Mouse (Mus musculus) heart, postnatal 0 days (tissue): ENCODE data around the gene Tmem178.

Experiments used
- CTCF ChIP-seq: IDR thresholded peaks from 2 replicates; pipeline ENCODE4 v1.5.1; 2016; ENCODE audit warnings: antibody characterized with exemption, control low read depth, low read depth
- EP300 ChIP-seq: IDR thresholded peaks from 2 replicates; pipeline ENCODE4 v1.6.1; 2016; ENCODE audit warnings: antibody characterized with exemption, low read depth

DNA sequence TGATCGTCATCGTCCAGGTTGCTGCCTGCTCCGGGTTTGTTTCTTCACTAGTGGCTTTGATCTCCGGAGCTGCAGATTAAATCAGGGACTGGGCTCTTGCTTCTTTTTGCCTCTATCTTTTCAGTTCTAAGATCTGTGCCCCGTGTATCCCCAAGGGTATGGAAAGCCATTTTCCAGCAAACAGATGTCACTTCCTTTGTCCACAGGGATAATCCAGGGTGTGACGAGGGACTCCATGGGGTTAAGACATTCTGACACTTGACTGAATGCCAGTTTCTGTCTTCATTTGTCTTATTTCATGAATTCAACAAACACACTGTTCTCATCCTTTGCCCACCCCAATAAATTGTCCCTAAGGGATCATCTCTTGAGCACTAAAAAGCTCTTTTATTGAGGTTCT lies 54.5 kb downstream of the Tmem178 start:
- no peak for TF ChIP-seq EP300
- no peak for TF ChIP-seq CTCF
